Mouse (Mus musculus): ENCODE results near the gene Tomm6.

Gene Tomm6

GRCm38 (mm10) chr17:47698156-47698555 is 10.0 kb upstream of the Tomm6 start:
- in situ Hi-C loops (cut with MboI; ENCODE audit: unreplicated experiment in 2 of 2) = loop anchor here (5.0 to 25.0 kb wide), 3 partner anchors 303 to 686 kb away; partner anchors contain the start of genes Mrps10 (in 1 of the 2) and Ubr2 (in 1 of the 2)

GRCm38 (mm10) chr17:47695337-47695710 is 7.1 kb upstream of the Tomm6 start:
- in situ Hi-C loops (cut with MboI; ENCODE audit: unreplicated experiment in 2 of 2) = loop anchor here (5.0 to 25.0 kb wide), 3 partner anchors 301 to 683 kb away; partner anchors contain the start of genes Mrps10 (in 1 of the 2) and Ubr2 (in 1 of the 2)

GRCm38 (mm10) chr17:47694503-47695336 is 6.5 kb upstream of the Tomm6 start, which contains the start of gene Prickle4:
Gene Prickle4, minus strand, starts transcription at chr17:47694736.
- in situ Hi-C loops (cut with MboI; ENCODE audit: unreplicated experiment in 2 of 2) = loop anchor here (5.0 to 25.0 kb wide), 6 partner anchors 82 to 682 kb away; partner anchors contain the start of genes Mrps10 (in 2 of the 2), Bysl (in 1 of the 2), Ccnd3 (in 1 of the 2) and Gm20517 (in 1 of the 2)

- in situ Hi-C loops (cut with MboI; ENCODE audit: unreplicated experiment in 2 of 2) = loop anchor here (5.0 to 25.0 kb wide), 6 partner anchors 82 to 682 kb away; partner anchors contain the start of genes Bysl (in 1 of the 2), Ccnd3 (in 1 of the 2), Gm20517 (in 1 of the 2) and Med20 (in 1 of the 2)
Observed at GRCm38 (mm10) chr17:47694442-47694502, 6.1 kb upstream of the Tomm6 start, which contains the start of gene Gm21981. Gene Gm21981, minus strand, starts transcription at chr17:47694455.

- in situ Hi-C loops (cut with MboI; ENCODE audit: unreplicated experiment in 2 of 2) = loop anchor here (5.0 to 25.0 kb wide), 6 partner anchors 82 to 682 kb away; partner anchors contain the start of genes Bysl (in 1 of the 2), Ccnd3 (in 1 of the 2), Gm20517 (in 1 of the 2) and Med20 (in 1 of the 2)
Observed at GRCm38 (mm10) chr17:47693671-47694441, 5.7 kb upstream of the Tomm6 start.

GRCm38 (mm10) chr17:47691650-47692049 is 3.5 kb upstream of the Tomm6 start:
- in situ Hi-C loops (cut with MboI; ENCODE audit: unreplicated experiment in 2 of 2) = loop anchor here (5.0 to 25.0 kb wide), 6 partner anchors 79 to 679 kb away; partner anchors contain the start of genes Bysl (in 1 of the 2), Ccnd3 (in 1 of the 2), Gm20517 (in 1 of the 2) and Med20 (in 1 of the 2)

- in situ Hi-C loops (cut with MboI; ENCODE audit: unreplicated experiment in 2 of 2) = loop anchor here (5.0 to 25.0 kb wide), 8 partner anchors 55 to 678 kb away; partner anchors contain the start of genes Bysl (in 2 of the 2), Ccnd3 (in 2 of the 2), Gm20517 (in 2 of the 2) and Med20 (in 2 of the 2)
Observed at GRCm38 (mm10) chr17:47689894-47690293, 1.7 kb upstream of the Tomm6 start.

GRCm38 (mm10) chr17:47688608-47689575 is 706 bp upstream of the Tomm6 start, which contains the start of gene Frs3:
Gene Frs3, plus strand, starts transcription at chr17:47689030.
- in situ Hi-C loops (cut with MboI; ENCODE audit: unreplicated experiment in 2 of 2) = loop anchor here (5.0 to 25.0 kb wide), 4 partner anchors 54 to 677 kb away; partner anchors contain the start of genes Bysl (in 1 of the 2), Ccnd3 (in 1 of the 2), Gm20517 (in 1 of the 2) and Med20 (in 1 of the 2)

GRCm38 (mm10) chr17:47687409-47688343 is 510 bp downstream of the Tomm6 start:
- in situ Hi-C loops (cut with MboI; ENCODE audit: unreplicated experiment in 2 of 2) = loop anchor here (5.0 to 25.0 kb wide), 4 partner anchors 53 to 675 kb away; partner anchors contain the start of genes Bysl (in 1 of the 2), Ccnd3 (in 1 of the 2), Gm20517 (in 1 of the 2) and Med20 (in 1 of the 2)

- in situ Hi-C loops (cut with MboI; ENCODE audit: unreplicated experiment in 2 of 2) = loop anchor here (10.0 to 25.0 kb wide), 3 partner anchors 48 to 671 kb away; partner anchors contain the start of genes Ccnd3 (in 1 of the 2), Taf8 (in 1 of the 2), Ubr2 (in 1 of the 2) and Usp49 (in 1 of the 2)
Observed at GRCm38 (mm10) chr17:47682836-47683235, 5.3 kb downstream of the Tomm6 start.

GRCm38 (mm10) chr17:47678702-47679101 is 9.5 kb downstream of the Tomm6 start:
- in situ Hi-C loops (cut with MboI; ENCODE audit: unreplicated experiment in 2 of 2) = loop anchor here in 1 of 2 experiments (25.0 kb wide), 1 partner anchor 666 kb away; the partner anchor contains the start of gene Ubr2

- in situ Hi-C loops (cut with MboI; ENCODE audit: unreplicated experiment in 2 of 2) = loop anchor here in 1 of 2 experiments (25.0 kb wide), 1 partner anchor 666 kb away; the partner anchor contains the start of gene Ubr2
Observed at GRCm38 (mm10) chr17:47678238-47678637, 9.9 kb downstream of the Tomm6 start.

GRCm38 (mm10) chr17:47676581-47676980 is 11.6 kb downstream of the Tomm6 start:
- in situ Hi-C loops (cut with MboI; ENCODE audit: unreplicated experiment in 2 of 2) = loop anchor here in 1 of 2 experiments (25.0 kb wide), 1 partner anchor 664 kb away; the partner anchor contains the start of gene Ubr2

GRCm38 (mm10) chr17:47672311-47673111 is 15.7 kb downstream of the Tomm6 start:
- in situ Hi-C loops (cut with MboI; ENCODE audit: unreplicated experiment in 2 of 2) = no loop called here

GRCm38 (mm10) chr17:47671988-47672310 is 16.2 kb downstream of the Tomm6 start:
- in situ Hi-C loops (cut with MboI; ENCODE audit: unreplicated experiment in 2 of 2) = no loop called here

- in situ Hi-C loops (cut with MboI; ENCODE audit: unreplicated experiment in 2 of 2) = no loop called here
Observed at GRCm38 (mm10) chr17:47669166-47669565, 19.0 kb downstream of the Tomm6 start.

GRCm38 (mm10) chr17:47664474-47664873 is 23.7 kb downstream of the Tomm6 start:
- in situ Hi-C loops (cut with MboI; ENCODE audit: unreplicated experiment in 2 of 2) = no loop called here

Data from v-Abl transformed pro-B cells (cell line).